Mouse (Mus musculus): Measurements from ENCODE around the gene Dcaf7.
A peak's percentile ranks its signal among the peaks of the same experiment; 100 is the strongest.

Dcaf7 gene

DNA sequence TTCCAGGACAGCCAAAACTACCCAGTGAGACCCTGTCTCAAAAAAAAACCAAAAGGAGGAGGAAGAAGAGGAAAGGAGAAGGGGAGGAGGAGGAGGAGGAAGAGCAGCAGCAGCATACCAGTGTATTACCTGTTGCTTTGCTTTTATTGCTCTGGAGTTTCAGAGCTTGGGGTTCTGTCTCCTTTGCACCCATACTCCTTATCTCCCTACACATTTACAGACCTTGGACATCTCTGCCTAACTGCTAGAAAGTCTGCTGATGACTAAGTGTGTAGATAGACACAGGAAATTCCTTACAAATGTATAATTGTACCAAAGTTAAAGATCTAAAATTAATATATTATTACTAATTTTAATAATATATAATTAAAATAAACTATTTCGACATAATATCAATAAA lies 8.6 kb downstream of the Dcaf7 start:
- DNase-seq (ENCODE audit: low spot score) = no peak

DNA sequence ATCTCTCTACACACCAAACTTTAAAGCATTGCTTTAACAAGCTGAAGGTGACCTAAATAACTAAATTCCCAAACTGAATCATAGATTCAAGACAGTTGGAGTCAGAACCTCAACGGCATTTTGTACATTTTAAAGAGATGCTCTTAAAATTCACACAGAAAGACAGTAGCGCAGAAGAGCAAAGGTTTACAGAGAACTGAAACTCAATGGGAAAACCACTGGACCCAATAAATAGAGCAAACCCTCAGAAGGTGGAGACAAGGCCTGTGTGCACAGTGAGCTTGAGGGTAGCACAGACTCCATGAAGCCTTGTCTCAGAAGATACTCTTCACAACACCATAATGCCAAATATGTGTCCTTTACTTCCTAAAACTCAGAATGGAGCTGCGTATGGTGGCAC lies 9.1 kb downstream of the Dcaf7 start:
- DNase-seq (ENCODE audit: low spot score) = no peak

DNA sequence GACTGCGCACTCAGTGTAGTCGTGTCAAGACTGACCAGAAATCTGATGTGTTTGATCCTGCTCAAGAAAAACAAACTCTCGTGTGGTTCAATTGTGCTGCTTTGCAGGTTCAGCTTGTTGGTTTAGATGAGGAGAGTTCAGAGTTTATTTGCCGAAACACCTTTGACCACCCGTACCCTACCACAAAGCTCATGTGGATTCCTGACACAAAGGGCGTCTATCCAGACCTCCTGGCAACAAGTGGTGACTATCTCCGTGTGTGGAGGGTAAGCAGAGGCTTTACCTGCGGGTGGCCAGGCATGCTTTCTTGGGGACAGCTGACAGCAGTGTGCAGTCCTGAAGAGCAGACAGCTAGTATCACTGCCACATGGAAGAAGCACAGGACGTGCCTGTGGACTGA lies 9.9 kb downstream of the Dcaf7 start:
- no peak for DNase-seq (ENCODE audit: low spot score)

DNA sequence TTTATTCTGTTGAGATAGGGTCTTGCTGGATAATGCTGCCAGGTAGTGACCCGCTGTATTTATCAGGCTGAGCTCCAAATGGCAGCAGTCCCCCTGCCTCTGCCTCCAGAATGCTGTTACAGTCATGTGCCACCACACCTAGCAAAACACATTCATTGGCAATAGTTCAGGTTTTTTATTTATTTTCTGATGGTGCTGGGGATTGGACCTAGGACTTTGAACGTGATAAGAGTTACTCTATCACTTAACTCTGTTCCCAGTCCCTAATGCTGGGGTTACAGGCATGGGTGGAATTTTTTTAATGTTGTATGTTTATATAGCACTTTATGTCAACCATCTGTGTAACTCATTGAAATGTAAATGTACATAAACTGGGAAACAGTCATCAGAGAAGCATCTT lies 17.2 kb downstream of the Dcaf7 start:
- no peak for DNase-seq (ENCODE audit: low spot score)

DNA sequence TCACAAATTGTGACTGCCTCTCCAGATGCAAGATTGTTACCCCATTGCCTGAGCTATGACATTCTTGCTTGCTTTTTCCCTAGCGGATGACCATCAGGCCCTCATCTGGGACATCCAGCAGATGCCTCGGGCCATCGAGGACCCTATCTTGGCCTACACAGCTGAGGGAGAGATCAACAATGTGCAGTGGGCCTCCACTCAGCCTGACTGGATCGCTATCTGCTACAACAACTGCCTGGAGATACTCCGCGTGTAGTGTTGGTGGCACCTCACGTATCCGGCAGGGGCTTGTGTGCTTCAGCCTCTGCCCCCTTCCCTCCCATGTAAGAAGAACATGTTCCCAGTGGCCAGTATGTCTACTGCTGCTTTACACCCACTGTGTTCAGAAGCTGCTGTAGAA lies 17.9 kb downstream of the Dcaf7 start:
- DNase-seq (ENCODE audit: low spot score) = no peak

DNA sequence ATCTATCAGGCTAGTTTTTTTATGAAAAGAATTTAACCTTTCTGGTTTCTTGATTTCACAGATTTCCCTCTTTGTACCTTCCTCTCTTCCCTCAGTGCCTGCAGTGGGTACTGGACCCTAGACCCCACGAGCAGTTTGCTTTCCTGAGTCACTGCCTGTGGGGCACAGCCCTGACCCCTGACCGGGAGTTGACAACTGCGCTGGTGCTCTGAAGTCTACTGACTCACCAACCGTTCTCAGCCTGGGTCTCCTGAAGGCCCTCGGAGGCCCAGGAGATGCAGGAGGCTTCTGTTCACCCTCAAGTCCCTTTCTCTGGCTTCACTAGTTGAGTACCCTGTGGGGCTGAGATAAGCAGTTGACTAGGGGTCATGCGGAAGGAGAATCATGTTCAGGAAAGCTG lies 18.7 kb downstream of the Dcaf7 start:
- no peak for DNase-seq (ENCODE audit: low spot score)

DNA sequence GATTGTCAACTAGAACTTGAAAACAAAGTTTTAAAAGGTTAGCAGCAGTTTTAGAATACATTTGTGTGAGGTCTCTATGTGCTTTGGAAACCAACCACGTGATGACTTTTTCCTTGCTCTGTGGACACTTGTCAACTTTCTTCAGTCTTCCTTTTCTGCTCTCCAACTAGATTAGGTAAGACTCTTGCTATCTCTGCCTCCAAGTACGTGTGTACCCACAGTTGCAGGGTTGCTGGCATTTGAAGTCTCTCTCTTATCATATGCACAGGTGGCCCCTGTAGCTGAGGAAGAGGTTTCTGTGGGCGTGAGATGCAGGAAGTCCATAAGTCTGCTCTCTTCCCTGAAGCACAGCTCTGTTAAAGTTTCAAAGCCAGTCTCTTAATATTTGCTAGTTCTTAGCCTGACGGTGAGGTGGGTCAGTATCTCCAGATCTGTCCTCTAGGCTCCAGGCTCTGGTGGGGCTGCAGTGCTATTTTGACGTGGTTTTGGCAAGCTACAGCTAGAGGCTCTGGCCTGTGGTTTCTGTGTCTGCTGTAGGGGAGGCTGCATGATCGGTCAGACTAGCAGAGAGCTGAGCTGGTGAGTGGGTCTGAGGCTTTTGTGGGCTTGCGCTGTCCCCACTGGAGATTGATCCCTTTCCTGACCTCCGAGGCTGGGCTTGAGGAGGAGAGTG lies 20.3 kb downstream of the Dcaf7 start:
- no peak for DNase-seq (ENCODE audit: low spot score)

DNA sequence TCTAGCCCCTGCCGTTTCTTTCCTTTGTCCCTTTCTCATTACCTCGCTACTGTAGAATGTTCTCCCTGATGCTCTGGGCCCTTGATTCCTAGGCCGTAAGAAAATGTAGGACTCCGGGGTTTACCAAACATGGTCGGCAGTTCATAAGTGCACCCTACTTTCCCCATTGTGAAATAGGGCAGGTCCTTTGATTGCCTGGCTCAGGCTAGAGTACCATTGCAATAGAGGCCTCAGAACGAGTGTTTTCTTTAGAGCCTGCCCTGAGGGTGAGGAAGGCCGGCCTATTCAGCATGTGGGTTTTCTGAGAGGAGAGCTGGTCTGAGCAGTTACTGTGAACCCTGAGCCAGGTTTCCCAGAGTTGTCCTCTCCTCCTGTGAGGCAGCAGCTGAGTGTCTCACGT lies 21.3 kb downstream of the Dcaf7 start:
- DNase-seq (ENCODE audit: low spot score) = no peak

DNA sequence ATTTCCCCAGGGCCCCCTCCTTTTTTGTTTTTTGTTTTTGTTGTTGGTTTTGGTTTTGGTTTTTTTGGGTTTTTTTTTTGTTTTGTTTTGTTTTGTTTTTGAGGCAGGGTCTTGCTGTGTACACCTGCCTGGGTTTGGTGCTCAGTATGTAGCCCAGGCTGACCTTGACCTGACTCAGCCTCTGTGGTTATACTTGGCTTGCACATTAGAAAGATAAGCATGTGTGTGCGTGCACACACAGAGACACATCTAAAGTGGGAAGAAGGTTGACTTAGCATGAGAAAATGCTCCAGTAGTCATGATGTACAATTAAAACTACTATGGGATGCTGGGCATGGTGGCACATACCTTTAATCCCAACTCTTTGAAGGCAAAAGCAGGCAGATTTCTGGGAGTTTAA lies 23.9 kb downstream of the Dcaf7 start:
- no peak for DNase-seq (ENCODE audit: low spot score)

DNA sequence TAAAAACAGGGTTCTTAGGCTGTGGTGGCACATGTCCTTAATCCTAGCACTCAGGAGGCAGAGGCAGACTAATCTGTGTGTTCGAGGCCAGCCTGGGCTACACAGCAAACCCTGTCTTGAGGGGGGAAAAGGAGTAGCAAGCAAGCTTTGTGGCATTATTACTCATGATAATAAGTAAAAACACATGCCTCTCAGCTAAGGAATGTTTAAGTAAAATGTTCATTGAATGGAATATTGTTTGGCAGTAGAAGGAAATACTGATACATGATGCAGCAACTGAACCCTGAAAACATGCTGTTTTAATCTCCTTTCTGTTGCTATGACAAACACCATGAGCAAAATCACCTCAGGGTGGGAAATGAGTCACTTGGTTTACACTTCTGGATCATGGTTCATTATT lies 24.6 kb downstream of the Dcaf7 start:
- DNase-seq (ENCODE audit: low spot score) = no peak

DNA sequence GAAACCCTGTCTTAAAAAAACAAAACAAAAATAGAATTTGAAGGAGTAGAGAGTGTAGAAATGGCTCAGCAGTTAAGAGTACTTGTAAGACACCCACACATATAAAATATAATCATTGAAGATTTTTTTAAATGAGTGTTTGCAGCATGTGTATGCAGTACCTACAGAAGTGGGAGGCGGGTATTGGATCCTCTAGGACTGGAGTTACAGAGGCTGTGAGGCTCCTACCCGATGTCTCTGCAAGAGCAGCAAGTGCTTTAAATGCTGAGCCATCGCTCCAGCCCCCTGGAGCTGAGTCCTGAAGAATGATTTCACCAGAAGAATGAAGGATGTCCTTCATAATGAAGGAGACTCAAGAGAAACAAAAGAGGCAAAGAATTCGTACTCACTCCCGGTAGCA lies 27.1 kb downstream of the Dcaf7 start:
- no peak for DNase-seq (ENCODE audit: low spot score)

DNA sequence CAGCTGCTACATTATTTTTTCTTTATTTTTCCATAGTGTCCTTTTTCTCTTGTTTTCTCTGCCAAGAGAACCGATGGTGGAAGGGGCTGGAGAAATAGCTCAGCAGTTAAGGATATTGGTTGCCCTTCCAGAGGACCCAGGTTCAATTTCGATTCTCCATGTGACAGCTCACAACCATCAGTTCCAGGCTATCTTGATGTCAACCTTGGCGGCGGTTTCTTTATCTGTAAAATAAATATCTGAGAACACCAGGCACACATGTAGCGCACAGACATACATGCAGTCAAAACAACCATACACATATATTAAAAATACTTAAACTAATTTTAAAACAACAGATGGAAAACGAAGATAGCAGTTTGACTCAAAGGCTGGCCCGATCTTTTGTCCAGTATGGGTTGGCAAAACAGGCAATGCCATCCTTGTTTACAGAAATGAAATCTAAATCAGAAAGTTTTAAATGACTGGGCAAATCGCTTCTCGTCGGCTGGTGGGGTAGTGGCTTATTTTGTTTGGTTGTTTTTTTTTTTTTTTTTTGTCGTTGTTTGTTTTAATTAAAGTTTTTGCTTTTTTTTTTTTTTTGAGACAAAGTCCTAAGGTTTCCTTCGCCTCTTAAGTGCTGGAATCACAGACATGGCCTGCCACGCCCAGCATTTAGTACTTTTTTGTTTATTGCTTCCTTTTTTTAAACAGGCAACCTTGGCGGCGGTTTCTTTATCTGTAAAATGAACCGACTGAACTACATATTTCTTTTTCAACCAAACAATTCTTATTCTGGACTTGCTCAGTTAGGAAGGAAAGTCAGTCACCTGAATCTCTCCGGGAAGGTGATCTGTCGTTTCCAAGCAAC lies 28.6 kb downstream of the Dcaf7 start:
- DNase-seq (ENCODE audit: low spot score) = no peak

DNA sequence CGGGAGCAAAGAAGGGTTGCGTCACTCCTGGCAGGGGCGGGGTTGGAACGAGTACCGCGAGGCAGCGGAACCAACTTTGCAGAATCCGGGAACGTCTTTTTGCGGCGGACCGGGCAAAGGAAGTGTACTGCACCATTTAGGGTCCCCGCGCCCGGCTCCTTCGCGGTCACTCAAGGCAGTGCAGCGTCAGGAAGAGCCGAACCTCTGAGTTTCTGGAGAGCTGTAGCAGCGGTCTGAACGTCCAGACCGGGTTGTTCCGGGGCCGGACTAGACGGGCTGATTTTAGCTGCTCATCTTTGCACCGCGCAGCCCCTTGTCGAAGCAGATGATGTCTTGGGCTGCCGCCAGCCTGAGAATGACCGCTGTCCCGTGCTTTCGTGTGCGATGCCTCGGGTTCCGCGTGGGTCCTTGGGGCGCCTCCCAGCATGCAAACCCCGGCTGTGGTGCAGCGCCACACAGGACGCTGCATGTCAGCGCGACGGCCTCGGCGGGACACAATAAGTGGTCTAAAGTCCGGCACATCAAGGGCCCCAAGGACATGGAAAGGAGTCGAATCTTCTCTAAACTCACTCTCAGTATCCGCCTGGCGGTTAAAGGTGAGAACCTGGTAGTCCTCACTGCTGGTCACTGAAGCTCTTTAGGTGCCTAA lies 29.4 kb downstream of the Dcaf7 start, which contains the start of gene Taco1:
Taco1 (plus strand) TSS at position 139 of the 649 bp plus-strand sequence.
- DNase-seq (ENCODE audit: low spot score) = peak; percentile 97

DNA sequence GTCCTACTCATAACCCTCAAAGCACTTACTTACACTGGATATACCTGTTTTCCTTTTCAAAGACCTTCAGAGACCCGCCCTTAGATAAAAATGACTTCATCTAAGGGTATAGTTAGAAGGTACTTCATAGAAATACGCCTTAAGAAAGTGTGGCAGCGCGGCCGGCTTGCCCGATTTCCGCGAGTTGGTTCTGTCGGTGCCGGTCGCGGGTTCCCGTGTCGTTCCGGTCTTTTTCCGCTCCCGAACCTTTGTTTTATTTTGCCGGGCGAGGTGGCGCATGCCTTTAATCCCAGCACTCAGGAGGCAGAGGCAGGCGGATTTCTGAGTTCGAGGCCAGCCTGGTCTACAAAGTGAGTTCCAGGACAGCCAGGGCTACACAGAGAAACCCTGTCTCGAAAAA lies 29.9 kb downstream of the Dcaf7 start:
- DNase-seq (ENCODE audit: low spot score) = peak; percentile 82

DNA sequence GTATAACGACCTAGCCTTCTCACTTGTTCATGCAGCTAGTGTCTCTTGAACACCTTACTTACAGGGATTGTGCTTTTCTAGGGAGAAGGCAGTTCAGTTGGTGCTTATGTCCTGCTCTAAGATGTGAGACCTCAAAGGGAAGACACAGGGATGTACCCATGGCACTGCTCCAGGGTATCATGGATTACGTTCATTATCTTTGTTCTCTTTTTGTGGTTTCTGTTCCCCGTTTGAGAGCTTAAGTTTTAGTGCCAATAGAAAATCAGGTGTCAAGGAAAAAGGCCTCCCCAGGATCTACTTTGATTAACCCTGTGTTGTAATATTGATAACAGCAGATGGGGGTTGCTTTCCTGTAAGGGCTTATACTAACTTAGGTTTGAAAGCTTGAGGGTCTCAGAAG lies 37.1 kb downstream of the Dcaf7 start:
- DNase-seq (ENCODE audit: low spot score) = no peak

DNA sequence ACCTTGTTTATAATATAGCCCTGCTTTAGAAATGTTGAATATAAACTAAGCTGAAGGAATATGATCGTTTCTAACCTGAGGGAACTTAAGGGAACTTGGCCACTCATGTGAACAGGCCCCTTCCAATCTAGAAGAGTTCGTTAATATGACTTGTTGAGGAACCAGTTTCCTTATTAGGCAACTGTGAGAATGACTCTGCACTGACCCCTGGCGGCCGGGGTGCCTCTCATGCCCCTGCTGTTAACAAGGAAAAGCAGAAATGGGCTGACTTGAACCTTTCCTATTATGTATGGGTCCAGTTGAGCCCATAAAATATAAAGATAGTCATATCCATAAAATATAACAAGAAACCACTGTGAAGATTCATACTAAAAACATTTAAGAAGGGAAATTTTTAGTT lies 39.6 kb downstream of the Dcaf7 start:
- DNase-seq (ENCODE audit: low spot score) = peak; percentile 86

DNA sequence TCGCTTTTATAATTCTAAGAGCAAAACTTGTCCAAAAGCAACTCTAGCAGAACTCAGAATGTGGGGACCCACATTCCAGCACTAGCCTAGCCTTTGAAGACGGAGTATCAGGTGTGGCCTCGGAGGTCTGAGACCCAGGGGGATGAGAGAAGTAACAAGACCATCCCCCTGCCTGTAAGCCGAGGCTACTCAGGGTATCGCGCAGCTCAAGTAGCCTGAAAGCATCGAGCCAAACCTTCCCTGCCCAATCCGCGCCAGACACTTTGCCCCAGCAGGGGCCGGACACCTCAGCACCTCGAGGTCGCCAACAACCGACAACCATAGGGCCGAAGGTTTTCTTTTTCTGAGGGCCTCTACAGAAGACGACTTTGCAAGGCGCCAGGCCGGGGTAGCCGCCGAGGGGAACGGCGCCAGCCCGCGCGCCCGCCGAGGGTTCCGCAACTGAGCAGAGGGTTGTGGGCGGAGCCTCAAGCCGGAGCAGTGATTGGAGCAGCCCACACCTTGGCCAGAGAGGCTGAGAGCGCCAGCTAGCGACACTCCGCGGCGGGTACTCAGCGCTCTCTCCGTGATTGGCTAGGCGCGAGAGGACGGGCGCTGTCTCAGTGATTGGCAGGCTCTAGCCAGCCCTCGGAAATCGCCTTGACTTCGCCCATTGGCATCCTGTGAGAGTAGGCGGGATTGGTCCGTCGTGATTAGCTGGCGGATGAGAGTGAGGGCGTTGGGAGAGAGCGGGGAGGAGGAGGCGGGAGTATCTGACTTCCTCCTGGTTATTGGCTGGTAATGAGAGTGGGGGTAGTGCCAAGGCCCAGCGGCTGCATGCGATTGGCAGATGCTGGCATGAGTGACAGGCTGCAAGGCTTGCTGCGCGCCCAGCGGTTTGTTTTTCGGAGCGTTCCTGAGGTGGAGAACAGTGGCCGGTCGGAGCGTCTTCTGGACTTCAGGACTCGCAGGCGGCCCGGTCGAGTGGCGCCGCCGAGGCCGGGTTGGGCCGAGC lies 47.3 kb downstream of the Dcaf7 start, which contains the start of gene Map3k3:
Map3k3 (plus strand) TSS at position 906 of the 994 bp plus-strand sequence.
- DNase-seq (ENCODE audit: low spot score) = peak; percentile 100

DNA sequence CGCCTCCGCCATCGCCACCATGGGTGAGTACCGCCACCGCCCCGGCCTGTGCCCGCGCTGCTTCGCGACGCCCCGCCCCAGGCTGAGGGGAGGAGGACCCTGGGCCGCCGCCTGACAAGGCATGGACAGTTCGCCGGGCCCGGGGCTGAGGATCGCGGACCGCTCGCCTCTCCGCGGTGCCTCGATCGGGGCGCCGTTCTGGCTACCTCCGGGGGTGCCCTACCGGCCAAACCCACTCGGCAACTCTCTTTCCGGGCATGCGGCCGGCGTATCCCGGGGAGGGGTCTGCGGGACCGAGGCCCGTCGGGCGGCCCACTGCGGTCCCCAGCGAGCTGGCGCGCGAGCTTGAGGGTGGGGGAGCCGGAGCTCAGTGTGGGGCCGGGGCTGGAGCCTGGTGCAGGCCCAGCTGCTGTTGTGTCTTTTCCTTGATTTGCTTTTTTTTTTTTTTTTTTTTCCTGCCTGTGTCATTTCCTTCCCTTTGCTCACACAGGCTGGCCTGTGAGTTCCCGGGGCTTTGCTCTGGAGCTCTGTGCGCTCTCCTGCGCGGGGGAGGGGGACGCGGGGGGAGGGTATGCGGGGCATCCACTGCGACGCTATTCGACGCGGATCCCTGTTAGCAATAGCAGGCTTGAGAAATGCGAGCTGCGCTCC lies 48.4 kb downstream of the Dcaf7 start:
- peak; percentile 75 for DNase-seq (ENCODE audit: low spot score)

DNA sequence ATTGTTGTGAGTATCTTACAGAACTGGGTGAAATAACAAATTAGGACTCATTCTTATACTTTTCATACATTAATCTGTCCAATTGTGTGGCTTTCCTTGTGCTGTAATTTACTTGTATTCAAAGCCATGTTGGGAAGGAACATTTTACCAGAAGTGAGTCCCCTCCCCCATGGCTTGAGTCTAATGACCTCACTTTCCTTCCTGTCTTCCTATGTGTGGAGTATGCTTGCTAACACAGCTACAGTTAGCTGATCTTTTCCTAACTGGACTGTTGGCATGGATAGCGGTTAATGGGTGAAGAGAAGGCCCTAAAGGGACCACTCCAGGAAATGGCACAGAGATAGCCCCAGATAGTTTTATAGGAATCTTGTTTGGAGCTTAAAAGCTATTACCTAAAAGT lies 61.6 kb downstream of the Dcaf7 start:
- no peak for DNase-seq (ENCODE audit: low spot score)

DNA sequence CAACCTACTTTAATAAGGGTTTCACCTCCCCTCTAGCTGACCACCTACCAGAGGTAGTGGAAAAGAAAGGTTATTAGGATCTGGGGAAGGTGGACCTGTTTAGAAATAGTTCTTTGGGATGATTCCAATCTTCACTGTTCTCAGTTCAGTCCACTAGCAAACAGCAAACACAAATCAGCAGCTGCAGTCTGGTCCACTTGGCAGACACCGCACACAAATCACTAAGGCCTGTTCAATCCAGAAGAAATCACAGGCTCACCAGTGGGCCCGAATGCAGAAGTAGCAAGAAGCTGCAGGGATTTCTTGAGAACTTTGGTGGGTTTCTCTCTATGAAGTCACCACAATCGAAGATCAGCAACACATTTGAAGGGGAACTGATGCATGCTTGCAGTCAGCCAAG lies 66.2 kb downstream of the Dcaf7 start:
- DNase-seq (ENCODE audit: low spot score) = peak; percentile 76

DNA sequence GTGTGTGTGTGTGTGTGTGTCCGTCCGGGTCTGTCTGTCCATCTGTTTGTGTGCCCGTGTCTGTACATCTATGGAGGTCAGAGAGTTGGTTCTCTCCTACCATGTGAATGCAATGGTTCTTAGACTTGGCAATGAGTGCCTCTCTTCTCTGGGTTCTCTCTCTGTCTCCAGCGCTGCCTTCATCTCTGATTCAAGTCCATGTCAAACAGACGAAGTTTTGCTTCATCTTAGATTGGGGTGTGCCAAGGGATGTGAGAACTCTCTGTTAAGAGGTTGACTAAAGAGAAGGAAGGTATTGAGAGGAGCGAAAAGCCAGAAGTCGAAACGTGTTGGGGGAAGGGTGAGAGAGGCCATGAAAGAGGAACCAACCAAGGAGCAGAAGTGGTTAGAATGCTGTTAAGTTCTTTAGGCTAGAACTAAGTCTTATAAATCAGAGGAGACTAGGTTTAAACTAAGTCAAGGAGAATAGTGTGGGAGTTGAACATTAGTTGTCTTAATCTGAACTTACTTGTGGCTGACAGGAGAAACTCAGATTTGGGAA lies 69.4 kb downstream of the Dcaf7 start:
- DNase-seq (ENCODE audit: low spot score) = no peak

Measured in adipocyte (in vitro differentiated cells).